Mouse (Mus musculus): Measurements from ENCODE around the gene Mxra8. TPM values are rescaled to one million over a fixed set of nuclear protein-coding genes. Genes with fewer than 3 reads are reported as not detected.

Mxra8 gene
- polyA plus RNA-seq, 1 experiment = 1,263 TPM

DNA sequence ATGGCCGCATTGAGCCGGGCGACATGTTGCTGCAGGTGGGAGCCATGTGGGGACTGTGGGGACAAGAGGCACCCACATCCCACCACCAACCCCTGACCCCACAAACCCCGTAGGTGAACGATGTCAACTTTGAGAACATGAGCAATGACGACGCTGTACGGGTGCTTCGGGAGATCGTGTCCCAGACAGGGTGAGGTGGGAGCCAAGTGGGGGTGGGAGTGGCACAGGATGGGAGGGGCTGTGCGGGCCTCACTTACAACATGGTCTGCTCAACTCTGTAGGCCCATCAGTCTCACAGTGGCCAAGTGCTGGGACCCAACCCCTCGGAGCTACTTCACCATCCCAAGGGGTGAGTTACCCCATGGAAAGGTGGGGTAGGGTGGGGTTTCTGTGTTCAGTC lies 15.5 kb downstream of the Mxra8 start:
- Histone ChIP-seq H3K4me3 (replicated peaks; ENCODE audit: extremely low read depth, low read depth, low read length) (no peak overlapping the region), H3K4me1 (ENCODE audit: control insufficient read depth, insufficient read depth, low read length) (0 out of 2 replicates have a peak, but pooled peaks cover 4% of the 10 kb centered on the region)
- no peak for DNase-seq
- WGBS = 93% methylated on average over 12 of the region's 12 CpGs
- TF ChIP-seq CTCF (IDR thresholded peaks at IDR 0.05; ENCODE audit: insufficient read depth, low read length) (no peak), POLR2A (IDR thresholded peaks at IDR 0.05; ENCODE audit: borderline replicate concordance, extremely low read depth, low read depth, low read length) (peak; percentile 15; the same call in 1 of the 2 replicates)

GRCm38 (mm10) chr4:155856071-155856470 lies 16.6 kb downstream of the Mxra8 start:
- Histone ChIP-seq H3K4me3 (replicated peaks; ENCODE audit: extremely low read depth, low read depth, low read length) (no peak overlapping the region), H3K4me1 (ENCODE audit: control insufficient read depth, insufficient read depth, low read length) (0 out of 2 replicates have a peak, but pooled peaks cover 4% of the 10 kb centered on the region)
- TF ChIP-seq CTCF (IDR thresholded peaks at IDR 0.05; ENCODE audit: insufficient read depth, low read length) = no peak
- DNase-seq = no peak
- 92% methylated on average over 12 of the region's 12 CpGs for WGBS

DNA sequence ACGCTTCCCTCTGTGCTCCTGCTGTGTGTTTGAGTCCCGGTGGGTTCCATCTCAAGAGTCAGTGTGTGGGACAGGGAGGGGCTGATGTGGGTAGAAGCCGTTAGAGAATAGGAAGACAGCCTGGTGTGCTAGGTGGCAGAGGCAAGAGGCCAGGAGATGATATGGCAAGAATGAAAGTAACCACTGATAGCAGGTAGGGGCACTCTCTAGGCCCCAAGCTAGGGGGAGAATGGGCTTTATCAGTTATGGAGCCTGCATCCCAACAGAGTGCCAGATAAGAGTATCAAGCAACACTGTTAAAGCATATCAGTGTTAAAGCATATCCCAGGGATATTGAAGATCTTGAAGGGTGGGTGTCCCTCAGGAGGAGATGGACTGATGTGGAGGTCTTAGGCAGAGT lies 17.4 kb downstream of the Mxra8 start:
- no peak overlapping the region for H3K4me3 ChIP-seq (replicated peaks; ENCODE audit: extremely low read depth, low read depth, low read length)
- 0 out of 2 replicates have a peak, but pooled peaks cover 2% of the 10 kb centered on the region for H3K4me1 ChIP-seq (ENCODE audit: control insufficient read depth, insufficient read depth, low read length)
- 84% methylated on average over 3 of the region's 3 CpGs for WGBS
- no peak for DNase-seq
- TF ChIP-seq POLR2A (IDR thresholded peaks at IDR 0.05; ENCODE audit: borderline replicate concordance, extremely low read depth, low read depth, low read length) = no peak
- no peak for TF ChIP-seq CTCF (IDR thresholded peaks at IDR 0.05; ENCODE audit: insufficient read depth, low read length)

DNA sequence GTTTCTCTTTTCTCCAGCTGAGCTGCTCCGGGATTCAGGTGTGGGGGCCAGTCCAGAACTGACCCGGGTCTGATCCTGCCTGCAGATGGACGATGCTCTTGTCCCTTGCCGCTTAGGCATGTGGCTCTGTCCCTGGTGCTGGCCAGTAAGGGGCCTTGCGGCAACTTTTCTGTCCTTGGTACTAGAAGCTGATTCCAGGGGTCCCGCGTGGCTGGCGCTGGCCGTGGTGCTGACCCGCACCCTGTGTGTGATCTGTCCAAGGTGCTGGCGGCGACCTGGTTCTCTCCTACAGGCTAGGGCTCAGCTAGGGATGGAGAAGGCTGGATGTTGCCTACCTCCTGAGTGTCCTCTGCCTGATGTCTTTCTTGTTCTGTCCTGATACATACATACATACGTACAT lies 19.8 kb downstream of the Mxra8 start:
- 32% methylated on average over 13 of the region's 13 CpGs for WGBS
- Histone ChIP-seq H3K4me1 (ENCODE audit: control insufficient read depth, insufficient read depth, low read length) (no peaks in the 10 kb centered on the region), H3K4me3 (replicated peaks; ENCODE audit: extremely low read depth, low read depth, low read length) (no peak overlapping the region)
- TF ChIP-seq POLR2A (IDR thresholded peaks at IDR 0.05; ENCODE audit: borderline replicate concordance, extremely low read depth, low read depth, low read length) (no peak), CTCF (IDR thresholded peaks at IDR 0.05; ENCODE audit: insufficient read depth, low read length) (no peak)
- DNase-seq = no peak

- no peak for DNase-seq
- WGBS = 84% methylated on average over 7 of the region's 7 CpGs
- Histone ChIP-seq H3K4me1 (ENCODE audit: control insufficient read depth, insufficient read depth, low read length) (no peaks in the 10 kb centered on the region), H3K4me3 (replicated peaks; ENCODE audit: extremely low read depth, low read depth, low read length) (no peak overlapping the region)
- TF ChIP-seq CTCF (IDR thresholded peaks at IDR 0.05; ENCODE audit: insufficient read depth, low read length) (no peak), POLR2A (IDR thresholded peaks at IDR 0.05; ENCODE audit: borderline replicate concordance, extremely low read depth, low read depth, low read length) (no peak)
These were observed 22.3 kb downstream of the Mxra8 start for GRCm38 (mm10) chr4:155861787-155862186.

DNA sequence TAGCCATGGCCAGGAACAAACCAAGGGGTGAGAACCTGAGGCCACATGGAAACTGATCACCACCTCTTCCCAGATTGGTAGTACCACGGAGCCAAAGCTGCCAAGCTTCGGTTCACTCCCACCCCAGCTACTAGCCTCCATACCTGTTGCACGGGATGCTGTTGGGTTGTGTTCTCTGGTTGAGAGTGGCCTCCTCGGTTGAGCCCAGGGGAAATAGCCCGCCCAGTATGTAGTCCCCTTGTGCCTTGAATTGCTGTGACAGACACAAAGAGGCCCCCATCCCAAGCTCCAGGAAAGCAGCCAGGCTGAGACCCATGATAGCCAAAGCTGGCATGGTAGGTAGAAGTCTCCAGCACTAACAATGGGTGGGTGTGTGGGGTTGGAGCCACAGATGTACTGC lies 23.5 kb downstream of the Mxra8 start, which contains the start of gene Tas1r3:
Gene Tas1r3, minus strand, starts transcription at position 362 of the 400 bp plus-strand sequence.
- no peak for DNase-seq
- Histone ChIP-seq H3K4me1 (ENCODE audit: control insufficient read depth, insufficient read depth, low read length) (no peaks in the 10 kb centered on the region), H3K4me3 (replicated peaks; ENCODE audit: extremely low read depth, low read depth, low read length) (no peak within 1 kb of the TSS)
- WGBS = 81% methylated on average over 5 of the region's 5 CpGs
- TF ChIP-seq POLR2A (IDR thresholded peaks at IDR 0.05; ENCODE audit: borderline replicate concordance, extremely low read depth, low read depth, low read length) (no peak), CTCF (IDR thresholded peaks at IDR 0.05; ENCODE audit: insufficient read depth, low read length) (no peak)

- DNase-seq = no peak
These were observed 29.3 kb downstream of the Mxra8 start for GRCm38 (mm10) chr4:155868614-155869298.

GRCm38 (mm10) chr4:155869317-155870033 lies 30.0 kb downstream of the Mxra8 start, which contains the start of the genes Cptp and Ints11:
Gene Cptp (minus strand): TSS chr4:155869440.
Gene Ints11 (plus strand): TSS chr4:155869546.
- DNase-seq = peak; percentile 94
- H3K4me1 ChIP-seq (ENCODE audit: control insufficient read depth, insufficient read depth, low read length) = peaks cover 3% of the 10 kb centered on the region; the same call in 1 of the 2 replicates
- under 1% methylated on average over 63 of the region's 63 CpGs for WGBS
- peak; percentile 25; the same call in 1 of the 2 replicates for TF ChIP-seq CTCF (IDR thresholded peaks at IDR 0.05; ENCODE audit: insufficient read depth, low read length)
- TF ChIP-seq POLR2A (IDR thresholded peaks at IDR 0.05; ENCODE audit: borderline replicate concordance, extremely low read depth, low read depth, low read length) = peak; percentile 47; the same call in 1 of the 2 replicates
- peak within 1 kb of the TSS; percentile 89 for H3K4me3 ChIP-seq (replicated peaks; ENCODE audit: extremely low read depth, low read depth, low read length)

More at GRCm38 (mm10) chr4:155868614-155869298, 29.3 kb downstream of the Mxra8 start:
- WGBS = 5% methylated on average over 22 of the region's 22 CpGs
- no peak for TF ChIP-seq POLR2A (IDR thresholded peaks at IDR 0.05; ENCODE audit: borderline replicate concordance, extremely low read depth, low read depth, low read length)
- no peak for TF ChIP-seq CTCF (IDR thresholded peaks at IDR 0.05; ENCODE audit: insufficient read depth, low read length)
- peak overlapping the region; percentile 89 for H3K4me3 ChIP-seq (replicated peaks; ENCODE audit: extremely low read depth, low read depth, low read length)
- H3K4me1 ChIP-seq (ENCODE audit: control insufficient read depth, insufficient read depth, low read length) = peaks cover 3% of the 10 kb centered on the region; the same call in 1 of the 2 replicates

DNA sequence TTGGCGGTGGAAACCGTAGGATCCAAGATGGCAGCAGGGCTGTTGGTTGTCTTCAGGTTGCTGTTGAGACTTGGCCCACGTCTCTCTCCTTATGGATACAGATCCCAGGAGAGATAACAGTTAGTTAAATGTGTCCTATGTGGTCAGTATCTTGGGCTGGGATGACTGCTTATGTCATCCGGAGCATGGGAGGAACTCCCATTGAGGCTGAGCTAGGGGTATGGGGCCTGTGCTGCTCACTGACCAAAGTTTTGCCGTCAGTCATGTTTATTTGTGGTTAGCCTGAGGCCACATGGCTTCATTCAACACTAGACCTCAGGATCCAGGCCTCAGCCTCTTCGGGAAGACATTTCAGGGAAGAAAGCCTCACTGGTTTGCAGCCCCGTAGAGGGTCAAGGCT lies 31.9 kb downstream of the Mxra8 start:
- Histone ChIP-seq H3K4me3 (replicated peaks; ENCODE audit: extremely low read depth, low read depth, low read length) (no peak overlapping the region), H3K4me1 (ENCODE audit: control insufficient read depth, insufficient read depth, low read length) (peaks cover 3% of the 10 kb centered on the region; the same call in 1 of the 2 replicates)
- TF ChIP-seq CTCF (IDR thresholded peaks at IDR 0.05; ENCODE audit: insufficient read depth, low read length) (no peak), POLR2A (IDR thresholded peaks at IDR 0.05; ENCODE audit: borderline replicate concordance, extremely low read depth, low read depth, low read length) (no peak)
- 82% methylated on average over 7 of the region's 7 CpGs for WGBS
- DNase-seq = no peak

Data from lung, adult 2 months (tissue).